Mouse (Mus musculus) forebrain, embryonic 13.5 days (tissue): Measurements from ENCODE around the gene Srgap3. TPM values are rescaled to one million over a fixed set of nuclear protein-coding genes. Genes with fewer than 3 reads are reported as not detected.

ENCODE experiments used
- ATAC-seq: fragments of 200-750 bp; cut with Nextera tagmentation; 2 replicates; pipeline ENCODE4 v1.8.0; 2017
- H3K27ac ChIP-seq: fragments of 300-500 bp; sonication (generic); 2 replicates; pipeline ENCODE4 v1.5.1; 2015; ENCODE audit warnings: inconsistent platforms, mild to moderate bottlenecking, moderate library complexity
- H3K27me3 ChIP-seq: fragments of 300-500 bp; sonication (generic); 2 replicates; pipeline ENCODE4 v1.6.1; 2015; ENCODE audit warnings: mild to moderate bottlenecking, inconsistent platforms
- H3K36me3 ChIP-seq: fragments of 300-500 bp; sonication (generic); 2 replicates; pipeline ENCODE4 v1.6.1; 2015; ENCODE audit warnings: mild to moderate bottlenecking, inconsistent platforms; ENCODE audit not compliant: poor library complexity, severe bottlenecking
- H3K4me1 ChIP-seq: fragments of 300-500 bp; sonication (generic); 2 replicates; pipeline ENCODE4 v1.6.1; 2015; ENCODE audit warnings: inconsistent platforms
- H3K4me2 ChIP-seq: fragments of 300-500 bp; sonication (generic); 2 replicates; pipeline ENCODE4 v1.6.1; 2015; ENCODE audit warnings: inconsistent platforms, mild to moderate bottlenecking, moderate library complexity
- H3K4me3 ChIP-seq: fragments of 300-500 bp; sonication (generic); 2 replicates; pipeline ENCODE4 v1.5.1; 2015; ENCODE audit warnings: mild to moderate bottlenecking, inconsistent platforms
- H3K9ac ChIP-seq: fragments of 300-500 bp; sonication (generic); 2 replicates; pipeline ENCODE4 v1.6.1; 2015; ENCODE audit warnings: mild to moderate bottlenecking, inconsistent platforms
- H3K9me3 ChIP-seq: fragments of 300-500 bp; sonication (generic); replicated peaks from 2 replicates; pipeline ENCODE4 v1.6.1; 2016; ENCODE audit warnings: inconsistent platforms
- WGBS: fragments of 180-500 bp; shearing (Covaris S2); methylation state at CpG from one replicate; pipeline ENCODE4 v1.1.7; 2015; 5-methylcytosine and 5-hydroxymethylcytosine counted together
- polyA plus RNA-seq: library from polyadenylated mRNA; unstranded; fragments of >200 nt; fragmentation: Nextera tagmentation; extraction: Ambion mirVana; gene quantifications from 2 replicates; pipeline ENCODE4 v1.2.1, GENCODE M21; 2015

The Srgap3 gene
- 30.1 and 33.6 TPM in 2 replicates for polyA plus RNA-seq

DNA sequence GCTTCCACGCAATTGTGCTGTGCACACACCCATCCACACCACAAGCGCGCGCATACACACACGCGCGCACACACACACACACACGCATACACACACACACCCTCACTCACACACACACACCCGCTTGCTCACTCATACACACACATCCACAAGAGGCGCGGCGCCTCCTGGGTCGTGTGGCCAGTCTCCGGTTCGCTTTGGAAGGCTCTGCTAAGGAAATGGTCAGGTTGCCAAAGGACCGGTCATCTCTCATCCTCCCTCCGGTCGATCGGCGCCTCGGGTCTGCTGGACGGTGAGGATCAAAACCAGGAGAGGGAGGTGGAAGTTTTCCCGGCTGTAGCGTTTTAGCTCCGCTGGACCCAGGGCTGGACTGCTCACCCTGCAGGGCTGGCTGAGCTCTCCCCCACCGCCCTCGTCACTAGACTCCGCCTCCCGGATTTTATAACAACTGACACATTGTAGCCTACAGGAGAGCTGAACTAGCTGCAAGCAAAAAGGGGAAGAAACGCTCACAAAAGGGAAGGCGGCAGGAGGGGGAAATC, at the start of gene Srgap3:
TSS of gene Srgap3 (minus strand) at position 372 of the 542 bp plus-strand sequence.
- 1% methylated on average over 31 of the region's 31 CpGs for WGBS
- Histone ChIP-seq H3K4me1 (peaks cover 50% of the 10 kb centered on the region), H3K4me3 (peak within 1 kb of the TSS; percentile 92)

DNA sequence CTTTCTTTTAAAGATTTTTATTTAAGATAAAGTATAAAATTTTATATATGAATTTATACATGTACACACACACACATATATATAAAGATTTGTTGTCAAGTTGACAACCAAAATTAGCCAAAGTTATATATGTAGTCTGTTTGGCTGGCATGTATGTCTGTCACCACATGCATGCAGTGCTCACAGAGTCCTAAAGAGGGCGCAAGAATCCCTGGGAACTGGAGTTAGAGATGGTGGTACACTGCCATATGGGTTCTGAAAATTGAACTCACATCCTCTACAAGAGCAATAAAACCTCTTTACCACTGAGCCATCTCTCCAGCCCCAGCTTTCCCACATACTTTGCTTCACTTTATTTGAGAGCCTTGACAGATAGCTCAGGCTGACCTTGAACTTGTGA, 48.6 kb upstream of the Srgap3 start:
- Histone ChIP-seq H3K4me3 (no peak overlapping the region), H3K4me1 (no peaks in the 10 kb centered on the region), H3K27ac (no peak overlapping the region), H3K27me3 (no peaks in the 10 kb centered on the region), H3K9me3 (no peaks in the 10 kb centered on the region), H3K36me3 (no peaks in the 10 kb centered on the region), H3K9ac (no peak overlapping the region), H3K4me2 (no peak overlapping the region)
- WGBS: 52% methylated on average over 1 of the region's 1 CpGs
- no peak for ATAC-seq

More for the DNA sequence above, at the start of gene Srgap3:
- Histone ChIP-seq H3K4me2 (peak within 1 kb of the TSS; percentile 82), H3K36me3 (peaks cover 12% of the 10 kb centered on the region), H3K27ac (peak within 1 kb of the TSS; percentile 96), H3K9ac (peak within 1 kb of the TSS; percentile 92), H3K9me3 (no peaks in the 10 kb centered on the region), H3K27me3 (no peaks in the 10 kb centered on the region)
- ATAC-seq: peak; percentile 93

DNA sequence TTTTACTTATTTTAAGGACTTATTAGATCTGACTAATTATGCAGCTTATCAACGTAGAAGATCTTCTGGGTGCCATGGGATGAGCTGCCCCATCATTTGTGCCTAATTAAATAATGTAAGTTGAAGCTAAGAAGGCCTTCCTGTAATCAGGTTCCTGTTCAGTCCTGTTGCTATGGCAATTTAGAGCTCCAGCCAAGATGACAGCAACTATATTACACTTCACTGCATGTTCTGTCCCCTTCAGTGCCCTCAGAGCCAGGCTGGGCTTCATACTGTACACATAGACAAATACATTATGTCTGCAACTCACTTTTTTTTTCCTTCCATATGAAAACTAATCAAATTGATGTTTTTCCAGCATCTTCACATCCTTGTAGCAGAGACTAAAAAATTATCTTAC, 43.1 kb upstream of the Srgap3 start:
- H3K4me1 ChIP-seq: peaks cover 22% of the 10 kb centered on the region
- no peak overlapping the region for H3K9ac ChIP-seq
- ATAC-seq: no peak
- H3K9me3 ChIP-seq: no peaks in the 10 kb centered on the region
- no peaks in the 10 kb centered on the region for H3K27me3 ChIP-seq
- H3K4me2 ChIP-seq: no peak overlapping the region
- 40% methylated on average over 1 of the region's 1 CpGs for WGBS
- no peak overlapping the region for H3K27ac ChIP-seq
- H3K36me3 ChIP-seq: no peaks in the 10 kb centered on the region
- no peak overlapping the region for H3K4me3 ChIP-seq

DNA sequence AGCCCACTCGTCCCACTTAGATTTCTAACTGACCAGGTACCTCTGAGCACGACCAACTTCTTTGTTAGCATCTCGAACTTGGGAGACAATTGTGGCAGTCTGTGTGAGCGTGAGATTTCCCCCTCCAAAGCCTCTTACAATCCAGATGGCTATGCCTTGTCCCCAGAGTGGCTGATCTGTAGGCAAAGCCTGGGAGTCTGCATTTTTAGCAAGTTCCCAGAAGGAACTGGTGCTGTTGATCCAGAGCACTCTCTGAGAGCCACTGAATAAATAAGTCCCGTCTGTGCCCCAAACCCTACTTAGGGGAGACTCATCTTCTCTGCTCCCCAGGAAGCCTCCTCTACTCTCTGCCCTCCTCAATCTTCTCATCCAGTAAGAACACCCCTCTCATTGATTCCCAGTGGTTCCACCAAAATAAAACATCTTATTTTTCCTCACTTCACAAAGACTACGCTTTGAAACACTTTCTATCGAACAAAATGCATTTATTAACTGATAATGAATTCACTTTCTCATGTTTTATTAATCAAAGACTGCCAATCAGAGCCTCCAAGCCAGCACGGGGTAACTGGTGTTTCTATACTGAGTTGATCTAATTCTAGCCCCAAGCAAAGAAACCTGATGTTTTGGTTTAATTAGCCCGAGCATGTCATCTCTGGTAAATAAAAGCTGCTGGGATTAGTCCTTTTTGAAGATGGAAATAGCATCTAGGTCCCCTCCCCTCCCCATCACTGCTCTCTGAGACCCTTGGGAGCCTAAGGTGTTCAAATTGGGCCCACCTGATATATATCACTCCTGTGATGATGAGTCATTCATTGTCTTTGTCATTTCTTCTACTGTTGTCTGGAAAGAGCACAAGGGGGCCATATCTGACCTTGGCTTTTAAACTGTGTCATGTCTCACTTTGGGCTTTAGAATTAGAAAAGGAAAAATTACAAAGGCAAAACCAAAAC, 38.6 kb upstream of the Srgap3 start:
- 0 out of 2 replicates have a peak overlapping the region, but pooled peaks have one; percentile 5 for H3K27ac ChIP-seq
- no peak overlapping the region for H3K4me2 ChIP-seq
- no peak overlapping the region for H3K9ac ChIP-seq
- WGBS: 23% methylated on average over 9 of the region's 9 CpGs
- peaks cover 38% of the 10 kb centered on the region for H3K4me1 ChIP-seq
- ATAC-seq: peak; percentile 68
- no peaks in the 10 kb centered on the region for H3K9me3 ChIP-seq
- H3K36me3 ChIP-seq: no peaks in the 10 kb centered on the region
- H3K27me3 ChIP-seq: no peaks in the 10 kb centered on the region
- no peak overlapping the region for H3K4me3 ChIP-seq

DNA sequence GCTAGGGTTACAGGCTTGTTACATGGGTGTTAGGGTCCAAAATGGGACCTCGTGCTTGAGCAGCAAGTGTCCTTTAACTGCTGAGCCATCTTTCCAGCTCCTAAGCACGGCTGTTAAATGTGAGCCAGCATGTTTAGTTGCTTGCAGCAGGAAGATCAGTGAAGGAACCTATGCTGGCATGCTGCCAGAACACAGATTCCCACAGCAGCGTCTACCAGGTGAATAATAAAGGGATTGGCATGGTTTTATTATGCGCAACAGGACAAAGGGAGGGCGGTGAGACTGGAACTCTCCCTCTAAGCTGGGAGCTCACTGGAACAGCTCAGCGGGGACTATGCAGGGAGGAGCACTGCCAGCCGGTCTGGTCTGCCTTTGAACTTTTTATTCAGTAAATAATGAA, 35.2 kb upstream of the Srgap3 start:
- 0 out of 2 replicates have a peak overlapping the region, but pooled peaks have one; percentile 8 for H3K27ac ChIP-seq

DNA sequence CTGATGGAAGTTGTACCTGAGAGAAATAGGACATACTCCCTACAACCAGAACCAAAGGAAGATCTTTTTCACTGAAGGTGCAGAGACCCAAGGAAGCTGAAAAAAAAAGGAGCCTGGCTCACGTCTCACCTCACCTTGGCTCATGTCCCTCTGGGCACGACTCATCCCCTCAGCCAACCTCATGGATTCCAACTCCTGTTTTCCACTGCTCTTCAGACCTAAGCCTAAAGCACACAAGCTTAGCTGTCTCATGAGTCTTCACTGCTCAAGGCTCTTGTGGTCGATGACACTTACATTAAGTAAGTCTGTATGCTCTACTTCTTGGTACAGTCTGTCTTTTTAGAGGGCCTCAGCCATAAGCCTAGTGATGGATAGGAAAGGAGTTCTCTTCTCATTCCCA, 31.9 kb upstream of the Srgap3 start:
- Histone ChIP-seq H3K27me3 (no peaks in the 10 kb centered on the region), H3K27ac (no peak overlapping the region), H3K36me3 (no peaks in the 10 kb centered on the region), H3K9ac (no peak overlapping the region), H3K9me3 (no peaks in the 10 kb centered on the region), H3K4me2 (no peak overlapping the region), H3K4me1 (peaks cover 41% of the 10 kb centered on the region), H3K4me3 (no peak overlapping the region)
- 92% methylated on average over 3 of the region's 3 CpGs for WGBS
- no peak for ATAC-seq

More for the DNA sequence above, 35.2 kb upstream of the Srgap3 start:
- Histone ChIP-seq H3K36me3 (no peaks in the 10 kb centered on the region), H3K9ac (no peak overlapping the region; the same call in 1 of the 2 replicates), H3K4me3 (no peak overlapping the region), H3K9me3 (no peaks in the 10 kb centered on the region), H3K4me1 (peaks cover 30% of the 10 kb centered on the region), H3K27me3 (no peaks in the 10 kb centered on the region), H3K4me2 (peak overlapping the region; percentile 15; the same call in 1 of the 2 replicates)
- ATAC-seq: peak; percentile 58; the same call in 1 of the 2 replicates
- WGBS: 11% methylated on average over 7 of the region's 7 CpGs

DNA sequence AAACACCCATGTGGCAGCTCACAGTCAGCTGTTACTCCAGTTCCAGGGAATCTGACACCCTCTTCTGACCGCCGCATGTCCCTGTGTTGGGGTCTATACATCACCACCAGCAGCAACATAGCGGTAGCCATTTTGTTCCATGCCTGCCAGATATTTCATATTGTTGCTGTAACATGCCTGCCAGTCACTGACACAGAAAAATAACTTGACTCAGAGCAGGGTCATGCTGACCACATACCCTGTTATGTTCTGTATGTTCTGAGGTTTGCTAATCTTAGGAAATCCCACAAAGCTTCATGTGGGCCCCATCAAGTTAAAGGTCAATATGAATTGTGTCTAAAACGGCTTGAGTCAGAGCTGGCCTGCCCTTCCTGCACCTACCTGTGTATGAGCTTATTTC, 30.2 kb upstream of the Srgap3 start:
- H3K4me1 ChIP-seq: peaks cover 51% of the 10 kb centered on the region
- no peak overlapping the region for H3K4me2 ChIP-seq
- H3K36me3 ChIP-seq: no peaks in the 10 kb centered on the region
- 70% methylated on average over 4 of the region's 4 CpGs for WGBS
- H3K4me3 ChIP-seq: no peak overlapping the region
- H3K9me3 ChIP-seq: no peaks in the 10 kb centered on the region
- H3K27ac ChIP-seq: peak overlapping the region; percentile 52; the same call in 1 of the 2 replicates
- no peaks in the 10 kb centered on the region for H3K27me3 ChIP-seq
- ATAC-seq: no peak
- H3K9ac ChIP-seq: no peak overlapping the region

DNA sequence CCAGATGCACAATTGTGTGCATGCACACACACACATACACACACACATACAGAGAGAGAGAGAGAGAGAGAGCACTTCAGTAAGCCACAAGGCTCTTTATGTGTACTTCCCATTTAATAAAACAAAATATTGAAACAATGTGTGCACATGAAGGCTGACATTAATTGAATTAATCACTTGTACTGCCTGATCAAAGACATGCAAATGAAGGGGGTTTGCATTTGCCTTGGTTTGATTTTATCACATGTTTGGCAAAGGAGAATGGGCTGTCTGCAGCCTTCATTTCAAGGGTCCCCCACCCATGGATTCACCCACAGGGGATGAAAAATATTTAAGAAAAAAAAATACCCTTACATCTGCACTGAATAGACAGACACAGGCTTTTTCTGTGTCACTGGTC, 29.5 kb upstream of the Srgap3 start:
- no peak for ATAC-seq
- H3K36me3 ChIP-seq: no peaks in the 10 kb centered on the region
- no peak overlapping the region for H3K4me3 ChIP-seq
- peaks cover 53% of the 10 kb centered on the region for H3K4me1 ChIP-seq
- no peaks in the 10 kb centered on the region for H3K27me3 ChIP-seq
- peak overlapping the region; percentile 52; the same call in 1 of the 2 replicates for H3K27ac ChIP-seq
- H3K9me3 ChIP-seq: no peaks in the 10 kb centered on the region
- H3K9ac ChIP-seq: no peak overlapping the region
- H3K4me2 ChIP-seq: no peak overlapping the region

DNA sequence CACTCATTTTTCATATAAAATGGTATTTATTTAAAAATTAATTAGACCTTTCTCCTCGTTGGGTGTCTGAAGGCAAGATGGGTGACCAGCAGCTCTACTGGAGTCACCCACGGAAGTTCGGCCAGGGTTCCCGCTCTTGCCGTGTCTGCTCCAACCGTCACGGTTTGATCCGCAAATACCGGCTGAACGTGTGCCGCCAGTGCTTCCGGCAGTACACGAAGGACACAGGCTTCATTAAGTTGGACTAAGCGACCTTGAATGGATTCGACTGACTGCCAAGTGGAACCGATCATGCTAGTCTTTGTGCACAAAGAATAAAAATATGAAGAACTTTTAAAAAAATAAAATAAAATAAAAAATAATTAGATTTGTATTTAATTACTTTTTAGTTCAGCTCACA, 29.1 kb upstream of the Srgap3 start:
- Histone ChIP-seq H3K36me3 (no peaks in the 10 kb centered on the region), H3K9me3 (no peaks in the 10 kb centered on the region), H3K4me2 (no peak overlapping the region), H3K4me1 (peaks cover 57% of the 10 kb centered on the region), H3K9ac (no peak overlapping the region), H3K4me3 (no peak overlapping the region), H3K27me3 (no peaks in the 10 kb centered on the region), H3K27ac (peak overlapping the region; percentile 19; the same call in 1 of the 2 replicates)
- 70% methylated on average over 16 of the region's 16 CpGs for WGBS
- no peak for ATAC-seq

DNA sequence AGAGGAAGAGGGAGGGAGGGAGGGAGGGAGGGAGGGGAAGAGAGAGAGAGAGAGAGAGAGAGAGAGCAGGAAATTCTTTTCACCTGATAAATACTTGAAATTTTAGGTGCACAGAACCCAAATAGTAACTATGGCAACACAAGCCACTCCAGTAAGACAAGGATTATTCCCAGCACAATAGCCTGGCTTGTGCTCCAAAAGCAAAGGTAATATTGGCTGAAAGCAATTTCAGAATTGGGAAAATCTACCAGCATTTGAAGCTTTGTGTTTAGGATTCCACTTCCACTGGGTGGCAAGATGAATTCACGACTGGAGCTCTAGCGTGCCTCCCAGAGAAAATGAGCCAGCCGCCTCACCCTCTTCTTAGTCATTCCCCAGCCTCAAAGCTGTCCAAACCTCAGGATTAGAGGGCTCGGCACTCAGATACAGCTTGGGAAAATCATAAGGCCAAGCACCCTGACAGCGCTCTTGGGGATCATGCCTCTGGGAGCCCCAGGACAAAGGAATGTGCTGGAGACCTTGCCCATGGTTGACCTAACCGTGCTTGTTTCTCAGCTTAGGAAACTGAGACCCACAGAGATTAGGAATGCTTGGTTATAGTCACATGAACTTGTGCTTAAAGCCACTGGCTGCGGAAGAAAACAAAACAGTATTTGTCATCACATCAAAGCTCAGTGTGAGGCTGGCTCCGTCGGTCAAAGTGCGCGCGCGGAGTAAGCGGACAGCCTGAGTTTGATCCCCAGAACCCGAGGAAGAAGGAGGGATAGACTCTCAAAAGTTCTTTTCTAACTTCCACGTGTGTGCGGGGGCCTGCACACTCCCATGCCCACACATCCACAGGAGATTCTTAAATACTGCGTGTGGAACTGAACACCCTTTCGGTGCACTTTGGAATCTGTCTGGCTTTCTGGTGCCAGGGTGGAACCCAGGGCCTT, 27.0 kb upstream of the Srgap3 start:
- Histone ChIP-seq H3K9ac (peak overlapping the region; percentile 8), H3K4me3 (no peak overlapping the region), H3K4me1 (peaks cover 72% of the 10 kb centered on the region), H3K27ac (peak overlapping the region; percentile 91), H3K4me2 (peak overlapping the region; percentile 48), H3K27me3 (no peaks in the 10 kb centered on the region), H3K9me3 (no peaks in the 10 kb centered on the region), H3K36me3 (no peaks in the 10 kb centered on the region)
- WGBS: 36% methylated on average over 19 of the region's 19 CpGs
- no peak for ATAC-seq

DNA sequence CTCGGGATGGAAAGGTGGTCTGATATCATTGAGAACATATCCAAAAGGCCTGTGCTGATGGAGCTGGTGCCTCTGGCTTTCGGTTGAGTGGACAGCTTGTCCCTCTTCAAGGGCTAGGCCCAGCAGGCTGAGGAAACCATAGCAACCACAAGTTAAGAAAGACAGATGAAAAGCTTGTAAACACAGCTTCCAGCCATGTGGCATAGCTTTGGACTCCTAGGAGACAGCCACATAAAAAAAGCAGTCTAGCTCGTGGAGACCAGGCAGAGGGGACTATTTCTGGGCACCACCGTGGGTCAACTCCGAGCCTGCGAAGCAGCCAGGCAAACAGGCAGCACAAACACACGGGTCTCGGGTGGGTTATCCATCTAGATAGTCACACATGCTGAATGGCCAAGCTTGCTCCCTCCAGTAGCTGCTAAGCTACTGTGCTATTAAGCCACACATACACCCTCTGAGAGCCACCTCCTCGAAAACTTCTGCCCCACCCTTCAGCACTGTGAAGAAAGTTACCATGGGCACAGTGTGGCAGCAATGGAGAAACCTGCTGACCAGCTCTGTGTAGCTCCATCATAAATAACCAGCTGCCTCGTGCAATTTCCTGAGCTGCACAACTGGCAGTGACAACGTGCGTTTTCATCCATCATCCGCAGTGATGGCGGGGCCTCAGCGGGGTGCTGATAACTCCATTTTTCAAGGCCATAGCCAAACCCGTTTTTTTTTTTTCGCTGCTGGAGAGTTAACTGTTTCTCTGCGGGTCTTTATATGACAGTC, 26.0 kb upstream of the Srgap3 start:
- Histone ChIP-seq H3K4me3 (no peak overlapping the region; the same call in 1 of the 2 replicates), H3K9me3 (no peaks in the 10 kb centered on the region), H3K27me3 (no peaks in the 10 kb centered on the region), H3K9ac (0 out of 2 replicates have a peak overlapping the region, but pooled peaks have one; percentile 23), H3K27ac (peak overlapping the region; percentile 91), H3K36me3 (no peaks in the 10 kb centered on the region), H3K4me1 (peaks cover 72% of the 10 kb centered on the region), H3K4me2 (peak overlapping the region; percentile 48)
- peak; percentile 81 for ATAC-seq
- 7% methylated on average over 18 of the region's 18 CpGs for WGBS
